Mouse (Mus musculus) neural tube, embryonic 12.5 days (tissue): ENCODE measurements around the gene Usp47. TPM values are rescaled to one million over a fixed set of nuclear protein-coding genes. Genes with fewer than 3 reads are reported as not detected.

ENCODE experiments used
- polyA plus RNA-seq: library from polyadenylated mRNA; unstranded; fragments of >200 nt; fragmentation: Nextera tagmentation; extraction: Ambion mirVana; gene quantifications from 2 replicates; pipeline ENCODE4 v1.2.1, GENCODE M21; 2016

Usp47 gene
- polyA plus RNA-seq, 1 experiment from 2014 or later = 103 TPM

Other genes with a start within 250 kb of the Usp47 start
- gene Galnt18, start 243.5 kb upstream of the Usp47 start, polyA plus RNA-seq = 7.6 and 9.5 TPM in 2 replicates
- 17.2 and 17.4 TPM in 2 replicates for gene Dkk3, start 135.6 kb downstream of the Usp47 start, polyA plus RNA-seq
- gene Mical2, start 202.4 kb downstream of the Usp47 start, polyA plus RNA-seq = 1.4 and 2.0 TPM in 2 replicates